ENCODE assay signal across 13 mouse cellular contexts in the genomic region with DNA sequence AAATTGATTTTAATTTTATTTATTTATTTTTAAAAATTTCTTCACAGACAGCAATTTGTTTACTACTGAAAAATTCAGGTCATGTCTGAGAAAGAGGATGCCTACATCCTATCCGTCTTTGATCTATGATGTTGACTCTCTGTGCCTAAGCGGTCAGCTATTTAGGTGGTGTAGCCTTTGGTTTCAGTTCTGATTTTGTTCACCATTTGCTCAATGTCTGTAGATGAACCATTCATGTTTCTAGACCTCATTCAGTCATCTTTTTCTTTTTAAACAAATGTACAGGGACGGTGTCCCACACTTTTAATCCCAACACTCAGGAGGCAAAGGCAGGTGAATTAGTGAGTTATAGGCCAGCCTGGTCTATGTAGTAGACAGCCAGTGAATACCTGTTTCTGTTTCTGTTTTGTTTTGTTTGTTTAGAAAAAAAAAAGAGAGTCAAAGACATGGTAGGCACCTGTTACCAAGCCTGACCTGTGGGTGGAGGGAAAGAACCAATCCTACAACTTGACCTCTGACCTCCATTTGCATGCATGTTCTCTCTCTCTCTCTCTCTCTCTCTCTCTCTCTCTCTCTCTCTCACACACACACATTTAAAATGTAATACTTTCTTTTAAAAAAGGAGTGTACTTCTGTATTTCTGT.
"Had no signal": no experiment of that assay in that cellular context is flagged by ENCODE, and none has a peak within 500 bp of the region (broad histone marks: within the 10 kb centered on the region; RNA-seq: fewer than 3 reads in every experiment).

No protein-coding gene starts in this region.

- ATAC-seq: midbrain, embryonic 15.5 days had no signal

- DNase-seq: kidney, adult 9 months; kidney, postnatal 14 days; kidney, postnatal 4 days; left cerebral cortex, postnatal 4 days; liver, embryonic 13.5 days; lung, adult 2 months; lung, postnatal 14 days; lung, postnatal 4 days; right cerebral cortex, adult 18-20 months; right cerebral cortex, postnatal 14 days; right cerebral cortex, postnatal 4 days; thymus, postnatal 25 days had no signal
